Mouse (Mus musculus) small intestine, adult 2 months (tissue): ENCODE data around the gene Rapgefl1.

Source experiments
- CTCF ChIP-seq: fragments of 200-500 bp; IDR thresholded peaks from 2 replicates; pipeline ENCODE4 v1.5.1; 2012; ENCODE audit warnings: low read depth, mild to moderate bottlenecking, control low read depth, inconsistent platforms, low read length, moderate library complexity, mixed read lengths; ENCODE audit not compliant: insufficient replicate concordance, insufficient read length; ENCODE audit errors: extremely low read depth
- POLR2A ChIP-seq: fragments of 200-500 bp; IDR thresholded peaks from 2 replicates; pipeline ENCODE4 v1.6.1; 2012; ENCODE audit warnings: low read depth, mild to moderate bottlenecking, control low read depth, inconsistent platforms, low read length, moderate library complexity

DNA sequence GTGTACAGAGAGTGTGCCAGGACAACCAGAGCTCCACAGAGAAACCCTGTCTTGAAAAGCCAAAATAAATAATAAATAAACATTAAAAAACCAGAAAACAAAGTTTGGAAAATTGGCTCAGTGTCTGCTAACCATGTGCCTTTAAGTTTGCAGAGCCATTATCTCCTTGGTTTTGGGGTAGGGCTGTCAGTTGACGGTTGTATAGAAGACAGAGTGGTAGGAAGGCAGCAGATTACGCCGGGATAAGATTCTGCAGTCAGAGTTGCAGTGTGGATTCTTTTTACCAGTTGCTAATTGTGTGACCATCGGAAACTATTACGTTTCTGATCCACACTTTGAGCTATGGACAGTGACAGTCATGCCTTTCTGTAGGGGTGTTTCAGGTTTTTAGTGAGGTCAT lies 53.4 kb downstream of the Rapgefl1 start:
- TF ChIP-seq CTCF (no peak), POLR2A (no peak)
